Mouse (Mus musculus) brain, embryonic 14.5 days (tissue): ENCODE data around the gene Ccdc84. TPM values are rescaled to one million over a fixed set of nuclear protein-coding genes. Genes with fewer than 3 reads are reported as not detected.

Experiments
- DNase-seq: peaks from one replicate; pipeline ENCODE4 v3.0.0-alpha.2; 2011; ENCODE audit warnings: low read depth
- CTCF ChIP-seq: fragments of 200-500 bp; IDR thresholded peaks from 2 replicates; pipeline ENCODE4 v1.5.1; 2012; ENCODE audit warnings: inconsistent platforms, mild to moderate bottlenecking, moderate library complexity, borderline replicate concordance; ENCODE audit not compliant: insufficient read depth, insufficient read length; ENCODE audit errors: extremely low read depth
- POLR2A ChIP-seq: fragments of 200-500 bp; IDR thresholded peaks from 2 replicates; pipeline ENCODE4 v1.6.1; 2012; ENCODE audit warnings: mild to moderate bottlenecking, inconsistent platforms, borderline replicate concordance; ENCODE audit not compliant: poor library complexity, insufficient read depth, insufficient read length, severe bottlenecking; ENCODE audit errors: extremely low read depth
- polyA plus RNA-seq: library from polyadenylated mRNA; depleted of rRNA; stranded (reverse); fragments of >200 nt; gene quantifications from 2 replicates; pipeline ENCODE4 v1.2.3, GENCODE M21; 2012

Gene Ccdc84
- polyA plus RNA-seq, 1 experiment, result 47.1 TPM

GRCm38 (mm10) chr9:44405011-44405410, 13.4 kb downstream of the Ccdc84 start:
- DNase-seq, result no peak
- TF ChIP-seq CTCF (no peak), POLR2A (no peak)

- TF ChIP-seq CTCF, result no peak
- no peak for TF ChIP-seq POLR2A
- no peak for DNase-seq
Observed at GRCm38 (mm10) chr9:44401081-44401480, 17.3 kb downstream of the Ccdc84 start.

- no peak for DNase-seq
Observed at GRCm38 (mm10) chr9:44399795-44400114, 18.6 kb downstream of the Ccdc84 start.

GRCm38 (mm10) chr9:44399114-44399794, 19.1 kb downstream of the Ccdc84 start:
- DNase-seq, result no peak
- TF ChIP-seq CTCF, result no peak
- no peak for TF ChIP-seq POLR2A

More at GRCm38 (mm10) chr9:44399795-44400114, 18.6 kb downstream of the Ccdc84 start:
- no peak for TF ChIP-seq POLR2A
- no peak for TF ChIP-seq CTCF

- no peak for TF ChIP-seq POLR2A
- no peak for TF ChIP-seq CTCF
- no peak for DNase-seq
Observed at GRCm38 (mm10) chr9:44398551-44398950, 19.8 kb downstream of the Ccdc84 start.

GRCm38 (mm10) chr9:44398087-44398486, 20.3 kb downstream of the Ccdc84 start:
- DNase-seq, result peak; percentile 36
- TF ChIP-seq CTCF (no peak), POLR2A (no peak)

GRCm38 (mm10) chr9:44396684-44397411, 21.5 kb downstream of the Ccdc84 start, which contains the start of gene Slc37a4:
Gene Slc37a4 (plus strand): TSS chr9:44396852.
- TF ChIP-seq POLR2A, result peak; percentile 24; the same call in 1 of the 2 replicates
- TF ChIP-seq CTCF, result no peak
- DNase-seq, result peak; percentile 98

GRCm38 (mm10) chr9:44391466-44391865, 26.9 kb downstream of the Ccdc84 start:
- DNase-seq, result peak; percentile 70
- TF ChIP-seq CTCF (peak; percentile 79), POLR2A (no peak)

- TF ChIP-seq POLR2A (no peak), CTCF (peak; percentile 82)
- peak; percentile 43 for DNase-seq
Observed at GRCm38 (mm10) chr9:44389273-44389672, 29.1 kb downstream of the Ccdc84 start.

- no peak for TF ChIP-seq CTCF
- no peak for TF ChIP-seq POLR2A
- DNase-seq, result no peak
Observed at GRCm38 (mm10) chr9:44387221-44387620, 31.1 kb downstream of the Ccdc84 start.

GRCm38 (mm10) chr9:44384596-44384995, 33.8 kb downstream of the Ccdc84 start:
- TF ChIP-seq POLR2A (no peak), CTCF (no peak)
- no peak for DNase-seq
